Mouse (Mus musculus): ENCODE results near the gene Glis2. TPM values are rescaled to one million over a fixed set of nuclear protein-coding genes. Genes with fewer than 3 reads are reported as not detected.

Gene Glis2
- 3.7 and 4.2 TPM in 2 replicates for polyA plus RNA-seq (2012; rRNA removed)

DNA sequence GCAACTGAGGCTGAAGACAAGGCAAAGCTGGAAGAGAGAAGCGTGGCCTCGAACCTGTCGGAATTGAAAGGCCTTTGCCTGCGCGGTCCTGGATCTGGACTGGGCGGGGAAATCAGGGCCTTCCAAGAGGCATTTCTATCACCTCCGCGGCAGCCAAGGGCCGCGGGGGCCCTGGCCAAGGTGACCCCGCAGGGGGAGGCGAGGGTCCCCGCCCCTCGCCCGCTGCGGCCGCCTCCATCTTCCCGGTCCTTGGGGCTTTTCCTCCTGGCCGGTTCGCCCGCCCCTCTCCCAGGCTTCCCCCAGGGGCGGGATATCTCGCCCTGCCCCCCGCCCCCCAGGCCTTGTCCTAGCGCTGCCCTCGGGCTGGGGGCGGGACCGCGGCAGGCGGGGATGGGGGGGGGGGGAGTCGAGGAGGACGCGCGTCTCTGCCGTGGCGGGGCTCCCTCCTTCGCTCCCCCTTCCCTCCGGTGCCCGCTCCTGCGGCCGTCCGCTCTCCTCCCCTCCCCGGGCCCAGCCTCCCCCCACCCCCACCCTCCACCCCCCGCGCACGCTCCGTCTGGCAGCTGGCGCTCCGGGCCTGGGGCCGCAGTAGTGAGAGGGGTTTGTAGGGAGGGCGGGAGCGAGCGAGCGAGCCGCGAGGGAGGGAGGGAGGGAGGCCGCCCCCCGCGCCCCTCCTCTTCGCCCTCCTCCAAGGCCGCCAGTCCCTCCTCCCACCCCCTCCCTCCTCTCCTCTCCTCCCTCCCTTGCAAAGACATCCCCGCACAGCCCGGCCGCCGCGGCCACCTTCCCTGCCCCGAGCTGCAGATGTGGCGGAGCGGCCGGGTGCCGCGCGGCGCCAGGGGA is at the start of gene Glis2:
Gene Glis2 (plus strand): TSS at position 743 of the 843 bp plus-strand sequence.
- no peaks in the 10 kb centered on the region for H3K27me3 ChIP-seq (ENCODE audit: control insufficient read depth, insufficient read depth, low read length)
- TF ChIP-seq CTCF (IDR thresholded peaks at IDR 0.05; ENCODE audit: control insufficient read depth, insufficient read depth, insufficient replicate concordance, low read depth, low read length) = no peak
- TF ChIP-seq POLR2A (IDR thresholded peaks at IDR 0.05; ENCODE audit: control insufficient read depth, low read depth, low read length) = no peak
- no peaks in the 10 kb centered on the region for H3K36me3 ChIP-seq (ENCODE audit: control insufficient read depth, insufficient read depth, low read length)
- peaks cover 12% of the 10 kb centered on the region for H3K4me1 ChIP-seq (ENCODE audit: control insufficient read depth, insufficient read depth, low read length)
- peak within 1 kb of the TSS; percentile 66 for H3K27ac ChIP-seq (ENCODE audit: control insufficient read depth, insufficient read depth, low read depth, low read length)
- peak within 1 kb of the TSS; percentile 83 for H3K4me3 ChIP-seq (ENCODE audit: control insufficient read depth, low read depth, low read length)

DNA sequence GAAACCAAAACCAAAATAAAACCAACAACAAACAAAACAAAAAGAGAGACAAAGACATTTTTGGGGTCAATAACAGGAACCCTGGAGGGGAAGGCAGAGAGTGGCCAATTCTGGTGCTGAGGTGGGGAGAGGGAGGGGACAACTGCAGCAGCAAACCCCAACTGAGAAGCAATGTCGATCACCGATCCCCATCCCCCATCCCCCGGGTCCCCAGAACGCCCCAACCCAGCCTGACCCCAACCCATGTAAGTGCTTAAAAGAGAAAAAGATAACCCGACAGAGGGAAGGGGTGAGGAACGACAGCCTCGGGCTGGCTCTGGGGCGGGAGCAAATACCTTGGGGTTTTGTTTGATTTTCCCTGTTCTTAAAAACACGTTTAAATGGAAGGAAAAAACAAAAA is 49.7 kb upstream of the Glis2 start:
- H3K4me3 ChIP-seq (ENCODE audit: control insufficient read depth, low read depth, low read length) = no peak overlapping the region
- no peaks in the 10 kb centered on the region for H3K36me3 ChIP-seq (ENCODE audit: control insufficient read depth, insufficient read depth, low read length)
- TF ChIP-seq POLR2A (IDR thresholded peaks at IDR 0.05; ENCODE audit: control insufficient read depth, low read depth, low read length) (no peak), CTCF (IDR thresholded peaks at IDR 0.05; ENCODE audit: control insufficient read depth, insufficient read depth, insufficient replicate concordance, low read depth, low read length) (no peak)
- H3K4me1 ChIP-seq (ENCODE audit: control insufficient read depth, insufficient read depth, low read length) = peaks cover 2% of the 10 kb centered on the region
- no peaks in the 10 kb centered on the region for H3K27me3 ChIP-seq (ENCODE audit: control insufficient read depth, insufficient read depth, low read length)
- H3K27ac ChIP-seq (ENCODE audit: control insufficient read depth, insufficient read depth, low read depth, low read length) = no peak overlapping the region

DNA sequence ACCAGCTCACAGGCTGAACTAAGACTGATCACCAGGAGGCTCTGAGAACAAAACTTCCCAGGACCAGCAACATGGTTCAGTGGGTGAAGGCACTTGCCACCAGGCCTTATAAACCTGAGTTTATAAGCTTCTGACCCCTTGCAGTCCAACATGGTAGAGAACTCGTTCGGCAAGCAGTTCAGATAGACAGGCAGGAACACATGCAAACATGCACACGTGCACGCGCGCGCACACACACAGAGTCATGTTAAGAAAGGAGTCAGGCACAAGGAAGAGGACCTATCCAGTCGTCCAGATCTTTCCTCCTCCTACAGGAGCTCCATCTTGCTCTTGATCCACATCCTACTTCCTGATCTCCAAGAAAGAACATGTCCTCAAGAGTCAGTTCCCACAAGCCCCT is 47.7 kb upstream of the Glis2 start:
- H3K4me1 ChIP-seq (ENCODE audit: control insufficient read depth, insufficient read depth, low read length) = peaks cover 2% of the 10 kb centered on the region
- no peak overlapping the region for H3K4me3 ChIP-seq (ENCODE audit: control insufficient read depth, low read depth, low read length)
- no peaks in the 10 kb centered on the region for H3K36me3 ChIP-seq (ENCODE audit: control insufficient read depth, insufficient read depth, low read length)
- H3K27ac ChIP-seq (ENCODE audit: control insufficient read depth, insufficient read depth, low read depth, low read length) = no peak overlapping the region
- TF ChIP-seq POLR2A (IDR thresholded peaks at IDR 0.05; ENCODE audit: control insufficient read depth, low read depth, low read length) = no peak
- no peak for TF ChIP-seq CTCF (IDR thresholded peaks at IDR 0.05; ENCODE audit: control insufficient read depth, insufficient read depth, insufficient replicate concordance, low read depth, low read length)
- H3K27me3 ChIP-seq (ENCODE audit: control insufficient read depth, insufficient read depth, low read length) = no peaks in the 10 kb centered on the region

DNA sequence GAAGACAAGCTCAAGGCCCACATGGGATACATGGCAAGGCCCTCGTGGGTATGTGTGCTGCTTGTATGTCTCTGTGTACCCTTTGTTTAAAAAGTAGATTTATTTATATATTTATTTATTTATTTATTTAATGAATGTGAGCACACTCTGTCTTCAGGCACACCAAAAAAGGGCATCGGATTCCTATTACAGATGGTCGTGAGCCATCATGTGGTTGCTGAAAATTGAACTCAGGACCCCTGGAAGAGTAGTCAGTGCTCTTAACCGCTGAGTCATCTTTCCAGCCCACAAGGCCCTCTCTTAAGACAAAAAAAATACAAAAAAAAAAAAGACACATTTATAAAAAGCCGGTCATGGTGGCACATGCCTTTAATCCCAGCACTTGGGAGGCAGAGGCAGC is 46.9 kb upstream of the Glis2 start:
- H3K36me3 ChIP-seq (ENCODE audit: control insufficient read depth, insufficient read depth, low read length) = no peaks in the 10 kb centered on the region

DNA sequence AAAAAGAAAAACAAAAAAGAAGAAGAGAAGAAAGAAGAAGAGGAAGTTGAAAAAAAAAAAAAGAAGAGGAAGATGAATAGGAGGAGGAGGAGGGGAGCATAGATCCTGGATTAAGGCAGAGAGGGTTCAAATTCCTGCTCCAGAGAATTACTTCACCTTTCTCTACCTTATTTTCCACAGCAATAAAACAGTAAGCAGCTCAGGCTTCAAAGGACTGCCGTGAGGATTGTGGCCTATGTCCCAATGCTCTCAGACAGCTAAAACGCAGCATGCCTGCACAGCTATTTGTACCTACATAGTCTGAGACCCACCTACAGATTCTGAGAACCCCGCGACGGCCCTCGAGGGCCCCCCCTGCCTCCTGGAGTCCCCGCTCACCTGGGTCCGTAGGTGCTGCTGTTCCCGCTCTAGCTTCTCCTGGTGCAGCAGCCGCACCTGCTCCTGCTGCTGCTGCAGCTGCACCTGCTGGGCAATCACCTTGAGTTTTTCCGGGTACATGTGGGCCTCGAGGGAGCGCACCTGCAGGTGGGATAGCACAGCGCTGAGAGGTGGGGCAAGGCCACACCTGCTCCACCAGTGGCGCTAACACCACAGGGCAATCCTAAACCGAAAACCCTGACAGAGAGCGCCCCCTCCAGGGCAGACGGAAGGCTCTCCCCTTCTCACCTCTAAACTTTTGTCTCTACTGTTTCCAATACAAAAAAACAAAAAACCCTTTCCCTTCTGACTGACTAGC is 45.4 kb upstream of the Glis2 start:
- Histone ChIP-seq H3K36me3 (ENCODE audit: control insufficient read depth, insufficient read depth, low read length) (no peaks in the 10 kb centered on the region), H3K4me3 (ENCODE audit: control insufficient read depth, low read depth, low read length) (no peak overlapping the region), H3K27me3 (ENCODE audit: control insufficient read depth, insufficient read depth, low read length) (no peaks in the 10 kb centered on the region), H3K27ac (ENCODE audit: control insufficient read depth, insufficient read depth, low read depth, low read length) (no peak overlapping the region), H3K4me1 (ENCODE audit: control insufficient read depth, insufficient read depth, low read length) (no peaks in the 10 kb centered on the region; the same call in 1 of the 2 replicates)
- TF ChIP-seq CTCF (IDR thresholded peaks at IDR 0.05; ENCODE audit: control insufficient read depth, insufficient read depth, insufficient replicate concordance, low read depth, low read length) = no peak; the same call in 1 of the 2 replicates
- no peak for TF ChIP-seq POLR2A (IDR thresholded peaks at IDR 0.05; ENCODE audit: control insufficient read depth, low read depth, low read length)

More for the DNA sequence above, 46.9 kb upstream of the Glis2 start:
- no peaks in the 10 kb centered on the region for H3K27me3 ChIP-seq (ENCODE audit: control insufficient read depth, insufficient read depth, low read length)
- TF ChIP-seq POLR2A (IDR thresholded peaks at IDR 0.05; ENCODE audit: control insufficient read depth, low read depth, low read length) (no peak), CTCF (IDR thresholded peaks at IDR 0.05; ENCODE audit: control insufficient read depth, insufficient read depth, insufficient replicate concordance, low read depth, low read length) (no peak)
- H3K27ac ChIP-seq (ENCODE audit: control insufficient read depth, insufficient read depth, low read depth, low read length) = no peak overlapping the region
- no peaks in the 10 kb centered on the region; the same call in 1 of the 2 replicates for H3K4me1 ChIP-seq (ENCODE audit: control insufficient read depth, insufficient read depth, low read length)
- no peak overlapping the region for H3K4me3 ChIP-seq (ENCODE audit: control insufficient read depth, low read depth, low read length)

DNA sequence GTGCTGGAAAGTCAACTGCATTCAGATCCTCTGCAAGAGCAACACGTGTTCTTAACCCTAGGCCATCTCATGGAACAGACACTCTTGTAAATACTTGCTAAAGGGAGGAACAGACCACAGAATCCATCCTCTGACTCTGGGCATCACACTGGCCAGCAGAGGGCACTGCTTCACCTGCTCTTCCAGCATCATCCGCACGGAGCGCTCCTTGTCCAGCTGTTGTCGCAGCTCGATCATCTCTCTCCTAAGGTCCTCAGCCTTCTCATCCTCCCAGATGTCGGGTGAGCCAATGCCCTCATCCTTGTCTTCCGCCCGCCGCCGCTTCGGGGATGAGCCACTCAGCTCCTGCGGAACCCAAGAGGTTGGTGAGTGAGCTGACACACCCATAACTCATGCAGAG is 43.5 kb upstream of the Glis2 start:
- Histone ChIP-seq H3K27me3 (ENCODE audit: control insufficient read depth, insufficient read depth, low read length) (no peaks in the 10 kb centered on the region), H3K36me3 (ENCODE audit: control insufficient read depth, insufficient read depth, low read length) (no peaks in the 10 kb centered on the region), H3K4me3 (ENCODE audit: control insufficient read depth, low read depth, low read length) (no peak overlapping the region), H3K4me1 (ENCODE audit: control insufficient read depth, insufficient read depth, low read length) (no peaks in the 10 kb centered on the region; the same call in 1 of the 2 replicates), H3K27ac (ENCODE audit: control insufficient read depth, insufficient read depth, low read depth, low read length) (no peak overlapping the region)
- TF ChIP-seq CTCF (IDR thresholded peaks at IDR 0.05; ENCODE audit: control insufficient read depth, insufficient read depth, insufficient replicate concordance, low read depth, low read length) (peak; percentile 94), POLR2A (IDR thresholded peaks at IDR 0.05; ENCODE audit: control insufficient read depth, low read depth, low read length) (no peak)

DNA sequence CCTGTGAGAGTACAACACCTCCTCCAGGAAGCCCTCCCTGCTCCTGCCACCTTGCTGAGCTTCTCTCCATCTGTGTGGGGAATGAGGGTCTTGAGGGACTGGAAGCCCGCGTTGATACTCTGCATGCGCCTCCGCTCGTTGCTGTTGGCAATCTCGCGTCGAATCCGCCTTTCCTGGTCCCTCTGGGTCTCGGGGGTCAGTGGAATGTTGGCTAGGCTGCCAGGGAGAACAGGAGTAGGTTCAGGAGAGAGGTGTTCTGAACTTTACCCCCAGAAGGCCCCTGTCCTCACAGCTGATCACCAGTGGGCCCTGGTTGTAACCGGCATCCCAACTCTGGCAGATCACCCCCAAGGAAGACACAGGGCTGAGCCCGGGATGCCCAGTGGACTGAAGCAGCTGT is 42.6 kb upstream of the Glis2 start:
- H3K27ac ChIP-seq (ENCODE audit: control insufficient read depth, insufficient read depth, low read depth, low read length) = no peak overlapping the region
- H3K36me3 ChIP-seq (ENCODE audit: control insufficient read depth, insufficient read depth, low read length) = no peaks in the 10 kb centered on the region
- no peak overlapping the region for H3K4me3 ChIP-seq (ENCODE audit: control insufficient read depth, low read depth, low read length)
- no peaks in the 10 kb centered on the region for H3K27me3 ChIP-seq (ENCODE audit: control insufficient read depth, insufficient read depth, low read length)
- H3K4me1 ChIP-seq (ENCODE audit: control insufficient read depth, insufficient read depth, low read length) = no peaks in the 10 kb centered on the region; the same call in 1 of the 2 replicates
- TF ChIP-seq POLR2A (IDR thresholded peaks at IDR 0.05; ENCODE audit: control insufficient read depth, low read depth, low read length) (no peak), CTCF (IDR thresholded peaks at IDR 0.05; ENCODE audit: control insufficient read depth, insufficient read depth, insufficient replicate concordance, low read depth, low read length) (no peak)

Measured in testis, adult 2 months (tissue).